Comparison of ENCODE assay signal across 8 mouse cellular contexts in genomic region chr1:181272622-181273296, GRCm38 (mm10).
DNase-seq lines count a peak whose midpoint lies in the region; ATAC-seq lines count a peak whose summit lies in the region.

No protein-coding gene starts in this region.

- ATAC-seq in intestine, embryonic 16.5 days: peak; percentile 93
- peak; percentile 95 for ATAC-seq in midbrain, embryonic 11.5 days (ENCODE audit: low FRiP score)

- intact Hi-C loops in left cerebral cortex, postnatal 4 days (cut with DNase I): loop anchor here (5.0 kb wide), 2 partner anchors 275 to 345 kb away; no protein-coding TSS in a partner anchor

- H3K9ac ChIP-seq in intestine, embryonic 16.5 days (ENCODE audit: low read depth, low read length): no peak overlapping the region
- H3K9ac ChIP-seq in midbrain, embryonic 11.5 days (ENCODE audit: low read length): no peak overlapping the region

- no peak overlapping the region; the same call in 1 of the 2 replicates for H3K4me3 ChIP-seq in embryonic facial prominence, embryonic 10.5 days
- no peak overlapping the region for H3K4me3 ChIP-seq in intestine, embryonic 16.5 days (ENCODE audit: low read length)
- H3K4me3 ChIP-seq in midbrain, embryonic 11.5 days (ENCODE audit: low read depth, low read length): no peak overlapping the region

- peak overlapping the region; percentile 51 for H3K27ac ChIP-seq in embryonic facial prominence, embryonic 10.5 days (replicated peaks)
- no peak overlapping the region for H3K27ac ChIP-seq in intestine, embryonic 16.5 days (ENCODE audit: low read length)
- H3K27ac ChIP-seq in midbrain, embryonic 11.5 days (ENCODE audit: low read depth, low read length): no peak overlapping the region

- H3K4me1 ChIP-seq in embryonic facial prominence, embryonic 10.5 days: peaks cover 20% of the 10 kb centered on the region
- peaks cover 9% of the 10 kb centered on the region for H3K4me1 ChIP-seq in intestine, embryonic 16.5 days (ENCODE audit: control insufficient read depth, insufficient read depth, low read length)
- H3K4me1 ChIP-seq in midbrain, embryonic 11.5 days (ENCODE audit: control insufficient read depth, insufficient read depth, low read length): no peaks in the 10 kb centered on the region

- H3K36me3 ChIP-seq in embryonic facial prominence, embryonic 10.5 days (replicated peaks): no peaks in the 10 kb centered on the region
- no peaks in the 10 kb centered on the region for H3K36me3 ChIP-seq in intestine, embryonic 16.5 days (ENCODE audit: control insufficient read depth, insufficient read depth, low read length)
- H3K36me3 ChIP-seq in midbrain, embryonic 11.5 days (ENCODE audit: control insufficient read depth, insufficient read depth, low read length): no peaks in the 10 kb centered on the region

- no peaks in the 10 kb centered on the region for H3K9me3 ChIP-seq in embryonic facial prominence, embryonic 10.5 days
- H3K9me3 ChIP-seq in intestine, embryonic 16.5 days (ENCODE audit: control insufficient read depth, low read length): no peaks in the 10 kb centered on the region
- no peaks in the 10 kb centered on the region for H3K9me3 ChIP-seq in midbrain, embryonic 11.5 days (ENCODE audit: control insufficient read depth, low read length)

- H3K4me2 ChIP-seq in intestine, embryonic 16.5 days (ENCODE audit: low read depth, low read length): no peak overlapping the region
- no peak overlapping the region for H3K4me2 ChIP-seq in midbrain, embryonic 11.5 days

- whole genome bisulfite sequencing in embryonic facial prominence, embryonic 10.5 days: 5% methylated on average over 20 of the region's 20 CpGs
- WGBS in intestine, embryonic 16.5 days: 7% methylated on average over 19 of the region's 20 CpGs
- 3% methylated on average over 20 of the region's 20 CpGs for WGBS in midbrain, embryonic 11.5 days

- H3K27me3 ChIP-seq in embryonic facial prominence, embryonic 10.5 days (replicated peaks; ENCODE audit: low read depth, poor library complexity, severe bottlenecking): no peaks in the 10 kb centered on the region; the same call in 1 of the 2 replicates
- no peaks in the 10 kb centered on the region for H3K27me3 ChIP-seq in intestine, embryonic 16.5 days (replicated peaks; ENCODE audit: control insufficient read depth, insufficient read depth, low read length)
- no peaks in the 10 kb centered on the region for H3K27me3 ChIP-seq in midbrain, embryonic 11.5 days (ENCODE audit: control insufficient read depth, insufficient read depth, low read length)

- peak; percentile 92 for DNase-seq in adrenal gland, postnatal 10 days
- DNase-seq in embryonic facial prominence, embryonic 10.5 days (ENCODE audit: low spot score): peak; percentile 91
- DNase-seq in gastrocnemius, postnatal 4 days (ENCODE audit: low spot score in 2 of 2): peak; percentile 78 to 83
- DNase-seq in left cerebral cortex, postnatal 4 days: peak; percentile 88
- DNase-seq in midbrain, embryonic 11.5 days (ENCODE audit: low spot score, missing footprints): peak; percentile 97
- DNase-seq in right cerebral cortex, postnatal 4 days: peak; percentile 87
- DNase-seq in yolk sac, embryonic 10.5 days (ENCODE audit: low spot score): peak; percentile 80
